Mouse (Mus musculus) forebrain, postnatal 0 days (tissue): ENCODE data around the gene D17H6S53E. TPM values are rescaled to one million over a fixed set of nuclear protein-coding genes. Genes with fewer than 3 reads are reported as not detected.

ENCODE experiments used
- ATAC-seq: fragments of 200-750 bp; cut with Nextera tagmentation; 2 replicates; pipeline ENCODE4 v1.8.0; 2017; ENCODE audit warnings: mild to moderate bottlenecking, moderate library complexity
- DNase-seq: peaks from one replicate; pipeline ENCODE4 v3.0.0-alpha.2; 2015
- H3K27ac ChIP-seq: fragments of 300-500 bp; sonication (generic); 2 replicates; pipeline ENCODE4 v1.5.1; 2014; ENCODE audit warnings: low read depth, mild to moderate bottlenecking, antibody characterized with exemption, low read length, moderate library complexity, mixed read lengths
- H3K27me3 ChIP-seq: fragments of 300-500 bp; sonication (generic); 2 replicates; pipeline ENCODE4 v1.6.1; 2014; ENCODE audit warnings: mild to moderate bottlenecking, low read length, mixed read lengths; ENCODE audit not compliant: insufficient read depth
- H3K36me3 ChIP-seq: fragments of 300-500 bp; sonication (generic); 2 replicates; pipeline ENCODE4 v1.6.1; 2014; ENCODE audit warnings: mild to moderate bottlenecking, moderate library complexity; ENCODE audit not compliant: insufficient read depth
- H3K4me1 ChIP-seq: fragments of 300-500 bp; sonication (generic); 2 replicates; pipeline ENCODE4 v1.6.1; 2014; ENCODE audit warnings: antibody characterized with exemption; ENCODE audit not compliant: insufficient read depth
- H3K4me2 ChIP-seq: fragments of 300-500 bp; sonication (generic); 2 replicates; pipeline ENCODE4 v1.6.1; 2014; ENCODE audit warnings: low read depth, mild to moderate bottlenecking, moderate library complexity
- H3K4me3 ChIP-seq: fragments of 300-500 bp; sonication (generic); 2 replicates; pipeline ENCODE4 v1.5.1; 2014; ENCODE audit warnings: low read depth, low read length, mixed read lengths
- H3K9ac ChIP-seq: fragments of 300-500 bp; sonication (generic); 2 replicates; pipeline ENCODE4 v1.6.1; 2014; ENCODE audit warnings: mild to moderate bottlenecking
- H3K9me3 ChIP-seq: fragments of 300-500 bp; sonication (generic); 2 replicates; pipeline ENCODE4 v1.6.1; 2016; ENCODE audit warnings: low read length
- CTCF ChIP-seq: sonication (generic); IDR thresholded peaks from 2 replicates; pipeline ENCODE4 v1.5.1; 2016; ENCODE audit warnings: antibody characterized with exemption, control low read depth, low read depth
- WGBS: fragments of 180-500 bp; shearing (Covaris S2); extraction: QIAGEN DNeasy Blood & Tissue Kit; methylation state at CpG from one replicate; pipeline ENCODE4 v1.1.7; 2014; 5-methylcytosine and 5-hydroxymethylcytosine counted together
- polyA plus RNA-seq: library from polyadenylated mRNA; unstranded; fragments of >200 nt; fragmentation: Nextera tagmentation; extraction: Ambion mirVana; gene quantifications from 2 replicates; pipeline ENCODE4 v1.2.1, GENCODE M21; 2015
- total RNA-seq: library from RNA; depleted of rRNA; stranded (reverse); fragments of >200 nt; gene quantifications from 2 replicates; pipeline ENCODE4 v1.2.3, GENCODE M21; 2014

The D17H6S53E gene
- total and polyA plus RNA-seq, 2 experiments from 2014 or later: 8.0 to 15.3 TPM

- WGBS: 95% methylated on average over 11 of the region's 11 CpGs
- no peaks in the 10 kb centered on the region for H3K9me3 ChIP-seq
- DNase-seq (no peak), ATAC-seq (no peak)
- H3K27ac ChIP-seq: no peak overlapping the region
- no peak for TF ChIP-seq CTCF
- no peak overlapping the region for H3K4me3 ChIP-seq
- H3K4me2 ChIP-seq: no peak overlapping the region
- H3K4me1 ChIP-seq: no peaks in the 10 kb centered on the region
- no peaks in the 10 kb centered on the region for H3K27me3 ChIP-seq
- no peak overlapping the region for H3K9ac ChIP-seq
- H3K36me3 ChIP-seq: peaks cover 73% of the 10 kb centered on the region
Measured at GRCm38 (mm10) chr17:35101161-35101560, 25.0 kb upstream of the D17H6S53E start.

- H3K36me3 ChIP-seq: peaks cover 62% of the 10 kb centered on the region
Measured at GRCm38 (mm10) chr17:35102299-35102698, 23.9 kb upstream of the D17H6S53E start.

DNA sequence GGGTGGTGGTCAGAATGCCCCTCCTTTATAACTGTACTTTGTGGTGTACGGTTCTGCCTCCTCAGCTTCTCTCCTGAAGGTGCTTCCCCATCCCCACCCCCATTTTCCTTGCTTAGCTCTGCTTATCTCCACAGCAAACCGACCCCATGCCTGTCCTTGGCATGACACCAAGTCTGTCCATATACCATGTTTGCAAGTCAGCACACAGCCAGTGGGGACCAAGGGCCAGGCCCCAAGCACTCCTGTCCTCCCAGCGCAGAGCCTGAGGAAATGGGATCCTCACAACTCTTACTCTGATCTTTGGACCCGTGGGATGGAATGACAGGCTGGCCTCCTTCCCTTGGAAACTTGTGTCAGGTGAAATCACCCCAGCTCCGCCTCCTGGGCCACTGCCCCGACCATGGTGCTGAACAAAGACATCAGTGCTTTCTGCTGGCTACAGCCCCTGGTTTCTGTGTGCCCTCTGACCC is 22.9 kb upstream of the D17H6S53E start:
- no peak overlapping the region for H3K27ac ChIP-seq
- no peak for ATAC-seq
- H3K4me3 ChIP-seq: no peak overlapping the region
- no peaks in the 10 kb centered on the region for H3K4me1 ChIP-seq
- no peak overlapping the region for H3K9ac ChIP-seq
- no peak overlapping the region for H3K4me2 ChIP-seq
- WGBS: 74% methylated on average over 6 of the region's 6 CpGs
- H3K9me3 ChIP-seq: no peaks in the 10 kb centered on the region
- no peak for DNase-seq
- no peaks in the 10 kb centered on the region for H3K27me3 ChIP-seq
- TF ChIP-seq CTCF: no peak
- H3K36me3 ChIP-seq: peaks cover 55% of the 10 kb centered on the region

More at GRCm38 (mm10) chr17:35102299-35102698, 23.9 kb upstream of the D17H6S53E start:
- WGBS: 76% methylated on average over 8 of the region's 8 CpGs
- DNase-seq: no peak
- Histone ChIP-seq H3K4me3 (no peak overlapping the region), H3K9ac (no peak overlapping the region), H3K4me1 (no peaks in the 10 kb centered on the region), H3K27me3 (no peaks in the 10 kb centered on the region), H3K4me2 (no peak overlapping the region), H3K27ac (no peak overlapping the region), H3K9me3 (no peaks in the 10 kb centered on the region)
- no peak for TF ChIP-seq CTCF
- ATAC-seq: no peak

- 96% methylated on average over 7 of the region's 7 CpGs for WGBS
- Histone ChIP-seq H3K4me2 (no peak overlapping the region), H3K4me3 (no peak overlapping the region), H3K9me3 (no peaks in the 10 kb centered on the region), H3K4me1 (no peaks in the 10 kb centered on the region), H3K27me3 (no peaks in the 10 kb centered on the region), H3K36me3 (peaks cover 47% of the 10 kb centered on the region), H3K9ac (no peak overlapping the region), H3K27ac (no peak overlapping the region)
- DNase-seq (no peak), ATAC-seq (no peak)
- TF ChIP-seq CTCF: no peak
Measured at GRCm38 (mm10) chr17:35104079-35104478, 22.1 kb upstream of the D17H6S53E start.

- Histone ChIP-seq H3K9me3 (no peaks in the 10 kb centered on the region), H3K9ac (no peak overlapping the region), H3K4me2 (no peak overlapping the region), H3K27me3 (no peaks in the 10 kb centered on the region), H3K36me3 (peaks cover 40% of the 10 kb centered on the region), H3K4me1 (no peaks in the 10 kb centered on the region), H3K4me3 (no peak overlapping the region), H3K27ac (no peak overlapping the region)
- ATAC-seq (no peak), DNase-seq (no peak)
- WGBS: 78% methylated on average over 6 of the region's 6 CpGs
- no peak for TF ChIP-seq CTCF
Measured at GRCm38 (mm10) chr17:35104754-35105153, 21.4 kb upstream of the D17H6S53E start.

GRCm38 (mm10) chr17:35105740-35106389 is 20.3 kb upstream of the D17H6S53E start:
- H3K27ac ChIP-seq: no peak overlapping the region
- no peak overlapping the region for H3K4me3 ChIP-seq
- peak; percentile 28 for DNase-seq
- peaks cover 29% of the 10 kb centered on the region for H3K36me3 ChIP-seq
- peak; percentile 46; the same call in 1 of the 2 replicates for ATAC-seq
- H3K4me2 ChIP-seq: peak overlapping the region; percentile 24; the same call in 1 of the 2 replicates
- H3K9ac ChIP-seq: no peak overlapping the region
- peak; percentile 66 for TF ChIP-seq CTCF
- no peaks in the 10 kb centered on the region for H3K9me3 ChIP-seq
- H3K4me1 ChIP-seq: no peaks in the 10 kb centered on the region
- H3K27me3 ChIP-seq: no peaks in the 10 kb centered on the region
- 21% methylated on average over 13 of the region's 13 CpGs for WGBS

DNA sequence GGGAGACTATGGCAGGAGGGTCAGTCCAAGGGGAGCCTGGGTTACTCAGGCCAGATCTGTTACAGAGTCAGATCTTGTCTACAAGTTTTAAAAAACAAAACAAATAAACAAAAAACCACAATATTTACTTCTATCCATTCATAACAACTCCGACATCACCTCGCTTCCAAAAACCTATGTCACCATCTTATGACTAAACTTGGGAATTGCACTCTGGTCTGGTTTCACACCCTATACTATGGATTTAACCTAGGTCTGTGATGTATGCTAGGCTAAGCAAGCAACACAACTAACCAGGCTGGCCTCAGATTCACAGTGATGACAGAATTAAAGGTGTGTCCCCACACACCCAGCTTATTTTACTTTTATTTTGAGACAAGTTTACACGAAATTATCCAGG is 19.7 kb upstream of the D17H6S53E start:
- no peak for ATAC-seq
- no peak overlapping the region for H3K4me2 ChIP-seq
- DNase-seq: peak; percentile 19

More for the DNA sequence above, 19.7 kb upstream of the D17H6S53E start:
- H3K36me3 ChIP-seq: peaks cover 22% of the 10 kb centered on the region
- 63% methylated on average over 3 of the region's 3 CpGs for WGBS
- no peak overlapping the region for H3K27ac ChIP-seq
- no peaks in the 10 kb centered on the region for H3K9me3 ChIP-seq
- no peaks in the 10 kb centered on the region for H3K4me1 ChIP-seq
- peak; percentile 55 for TF ChIP-seq CTCF
- H3K9ac ChIP-seq: no peak overlapping the region
- no peak overlapping the region for H3K4me3 ChIP-seq
- H3K27me3 ChIP-seq: no peaks in the 10 kb centered on the region
